ENCODE assay signal across 26 mouse cellular contexts in the genomic region with DNA sequence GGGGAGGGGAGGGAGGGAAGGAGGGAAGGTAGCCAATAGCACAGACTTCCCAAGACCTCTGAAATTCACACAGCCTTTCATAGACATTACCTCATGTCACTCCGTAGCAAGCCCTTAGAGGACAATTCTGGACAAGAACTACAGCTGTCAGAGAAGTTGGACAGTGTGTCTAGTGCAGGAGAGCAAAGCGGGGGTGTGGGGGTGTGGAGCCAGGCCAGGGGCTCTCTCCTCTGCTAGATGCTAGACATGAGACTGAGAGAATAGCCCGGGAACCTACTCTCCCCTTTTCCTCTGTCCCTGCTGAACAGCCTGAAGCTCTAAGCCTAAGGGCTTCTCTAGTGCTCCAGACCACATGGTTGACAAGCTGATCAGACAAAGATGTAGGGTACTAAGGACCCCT. TPM values are rescaled to one million over a fixed set of nuclear protein-coding genes. Genes with fewer than 3 reads are reported as not detected.
DNase-seq lines count a peak whose midpoint lies in the region; ATAC-seq and TF ChIP-seq lines count a peak whose summit lies in the region.
"Had no signal": no experiment of that assay in that cellular context is flagged by ENCODE, and none has a peak within 500 bp of the region (broad histone marks: within the 10 kb centered on the region; RNA-seq: fewer than 3 reads in every experiment).

No protein-coding gene starts in this region.

- H3K27ac ChIP-seq in heart, embryonic 10.5 days: no peak overlapping the region
- H3K27ac ChIP-seq in kidney, postnatal 0 days: no peak overlapping the region
- peak overlapping the region; percentile 17; the same call in 1 of the 2 replicates for H3K27ac ChIP-seq in limb, embryonic 12.5 days
- H3K27ac ChIP-seq: embryonic facial prominence, embryonic 15.5 days; hindbrain, embryonic 15.5 days; liver, embryonic 15.5 days; midbrain, embryonic 15.5 days; neural tube, embryonic 15.5 days had no signal

- H3K36me3 ChIP-seq in heart, embryonic 10.5 days: no peaks in the 10 kb centered on the region
- H3K36me3 ChIP-seq in kidney, postnatal 0 days (ENCODE audit: insufficient read depth, low read length): no peaks in the 10 kb centered on the region
- no peaks in the 10 kb centered on the region for H3K36me3 ChIP-seq in limb, embryonic 12.5 days
- H3K36me3 ChIP-seq: embryonic facial prominence, embryonic 15.5 days; hindbrain, embryonic 15.5 days; liver, embryonic 15.5 days; midbrain, embryonic 15.5 days; neural tube, embryonic 15.5 days had no signal

- H3K27me3 ChIP-seq in heart, embryonic 10.5 days (ENCODE audit: insufficient read depth, poor library complexity, severe bottlenecking): no peaks in the 10 kb centered on the region
- no peaks in the 10 kb centered on the region for H3K27me3 ChIP-seq in kidney, postnatal 0 days (ENCODE audit: insufficient read depth, low read length)
- no peaks in the 10 kb centered on the region for H3K27me3 ChIP-seq in limb, embryonic 12.5 days
- H3K27me3 ChIP-seq: embryonic facial prominence, embryonic 15.5 days; hindbrain, embryonic 15.5 days; liver, embryonic 15.5 days; midbrain, embryonic 15.5 days; neural tube, embryonic 15.5 days had no signal

- DNase-seq in heart, embryonic 10.5 days (ENCODE audit: low spot score): peak; percentile 42
- no peak for DNase-seq in heart, postnatal 25 days (ENCODE audit: low spot score)
- DNase-seq in kidney, postnatal 0 days (ENCODE audit: low spot score): peak; percentile 22
- DNase-seq in kidney, adult 9 months: no peak
- peak; percentile 37 for DNase-seq in gastrocnemius, postnatal 10 days
- DNase-seq in frontal cortex, postnatal 25 days (ENCODE audit: low spot score in 2 of 2): no peak
- DNase-seq in kidney, postnatal 10 days: no peak
- DNase-seq: cerebellum, adult 18-20 months; cerebellum, postnatal 25 days; heart, postnatal 36 days; kidney, adult 11 months; kidney, postnatal 36 days; layer of hippocampus, adult 9-11 months; thymus, adult 2 months had no signal

- no peak for ATAC-seq in kidney, postnatal 0 days (replicated peaks; ENCODE audit: low FRiP score, low read depth)
- ATAC-seq in limb, embryonic 12.5 days (ENCODE audit: insufficient number of reproducible peaks, insufficient read depth, low FRiP score, low TSS enrichment, low read depth): no peak
- ATAC-seq: midbrain, embryonic 15.5 days had no signal

- 64% methylated on average over 3 of the region's 3 CpGs for WGBS in heart, embryonic 10.5 days
- WGBS in kidney, postnatal 0 days: 58% methylated on average over 3 of the region's 3 CpGs
- WGBS in limb, embryonic 12.5 days: 59% methylated on average over 3 of the region's 3 CpGs

- peaks cover 13% of the 10 kb centered on the region for H3K4me1 ChIP-seq in heart, embryonic 10.5 days
- 0 out of 2 replicates have a peak, but pooled peaks cover 6% of the 10 kb centered on the region for H3K4me1 ChIP-seq in kidney, postnatal 0 days (replicated peaks; ENCODE audit: insufficient read depth, low read length)
- H3K4me1 ChIP-seq in limb, embryonic 12.5 days (replicated peaks): peaks cover 27% of the 10 kb centered on the region
- H3K4me1 ChIP-seq: liver, embryonic 15.5 days; megakaryocyte, embryonic 14.5 days; midbrain, embryonic 15.5 days had no signal

- H3K4me2 ChIP-seq in kidney, postnatal 0 days (ENCODE audit: low read length): no peak overlapping the region
- no peak overlapping the region for H3K4me2 ChIP-seq in limb, embryonic 12.5 days
- H3K4me2 ChIP-seq: embryonic facial prominence, embryonic 15.5 days; hindbrain, embryonic 15.5 days; liver, embryonic 15.5 days; midbrain, embryonic 15.5 days; neural tube, embryonic 15.5 days had no signal

- intact Hi-C loops in heart, postnatal 25 days (cut with DNase I): no loop called here

- H3K9me3 ChIP-seq in heart, embryonic 10.5 days: no peaks in the 10 kb centered on the region; the same call in 1 of the 2 replicates
- no peaks in the 10 kb centered on the region for H3K9me3 ChIP-seq in kidney, postnatal 0 days (replicated peaks; ENCODE audit: low read length)
- H3K9me3 ChIP-seq in limb, embryonic 12.5 days: peaks cover 15% of the 10 kb centered on the region
- H3K9me3 ChIP-seq: liver, embryonic 15.5 days; midbrain, embryonic 15.5 days; neural tube, embryonic 15.5 days had no signal

- no peak overlapping the region for H3K4me3 ChIP-seq in heart, embryonic 10.5 days
- H3K4me3 ChIP-seq in kidney, postnatal 0 days (replicated peaks; ENCODE audit: low read depth, low read length): no peak overlapping the region
- H3K4me3 ChIP-seq in limb, embryonic 12.5 days (replicated peaks): no peak overlapping the region
- H3K4me3 ChIP-seq: embryonic facial prominence, embryonic 15.5 days; hindbrain, embryonic 15.5 days; liver, embryonic 15.5 days; megakaryocyte, embryonic 14.5 days; midbrain, embryonic 15.5 days; neural tube, embryonic 15.5 days had no signal

- no peak for TF ChIP-seq CTCF in kidney, postnatal 0 days (IDR thresholded peaks at IDR 0.05; ENCODE audit: low read depth)

- H3K9ac ChIP-seq in kidney, postnatal 0 days (ENCODE audit: low read depth, low read length): no peak overlapping the region
- H3K9ac ChIP-seq in limb, embryonic 12.5 days (replicated peaks): no peak overlapping the region
- H3K9ac ChIP-seq: embryonic facial prominence, embryonic 15.5 days; hindbrain, embryonic 15.5 days; liver, embryonic 15.5 days; midbrain, embryonic 15.5 days; neural tube, embryonic 15.5 days had no signal

RNA-seq across cellular contexts. Expression of a gene that starts 19.9 kb away (rescaled TPM):
- 0.26 and 0.53 TPM in 2 replicates for polyA plus RNA-seq in heart, embryonic 10.5 days (2016; fragmentation: Nextera tagmentation; extraction: Ambion mirVana)
- under 1 TPM; 0.87 to 0.99 TPM for total RNA-seq in heart, postnatal 25 days (2021)
- 0.34 and 0.93 TPM in 2 replicates for polyA plus RNA-seq in kidney, postnatal 0 days (2015; fragmentation: Nextera tagmentation; extraction: Ambion mirVana)
- under 1 TPM; 0.31 to 0.50 TPM for total RNA-seq in gastrocnemius, postnatal 10 days (2021)
- 0.23 and 0.37 TPM in 2 replicates for polyA plus RNA-seq in limb, embryonic 12.5 days (2016; fragmentation: Nextera tagmentation; extraction: Ambion mirVana)
- total RNA-seq: CH12.LX, MEL had no signal
- polyA plus RNA-seq: liver, embryonic 15.5 days had no signal

RNA-seq across cellular contexts. Expression of a gene that starts 51.2 kb away (rescaled TPM):
- polyA plus RNA-seq in heart, embryonic 10.5 days (2016; fragmentation: Nextera tagmentation; extraction: Ambion mirVana): 1.6 and 4.6 TPM in 2 replicates
- total RNA-seq in heart, postnatal 25 days (2021): 10 to 100 TPM; 55.9 to 70.0 TPM
- polyA plus RNA-seq in kidney, postnatal 0 days (2015; fragmentation: Nextera tagmentation; extraction: Ambion mirVana): 19.9 and 24.3 TPM in 2 replicates
- 100 to 1,000 TPM; 299 to 378 TPM for total RNA-seq in gastrocnemius, postnatal 10 days (2021)
- polyA plus RNA-seq in limb, embryonic 12.5 days (2016; fragmentation: Nextera tagmentation; extraction: Ambion mirVana): 27.4 and 28.2 TPM in 2 replicates
- total RNA-seq: MEL had no signal

RNA-seq across cellular contexts. Expression of a gene that starts 57.9 kb away (rescaled TPM):
- not detected in 2 replicates for polyA plus RNA-seq in heart, embryonic 10.5 days (2016; fragmentation: Nextera tagmentation; extraction: Ambion mirVana)
- total RNA-seq in heart, postnatal 25 days (2021): not detected
- not detected in 2 replicates for polyA plus RNA-seq in kidney, postnatal 0 days (2015; fragmentation: Nextera tagmentation; extraction: Ambion mirVana)
- total RNA-seq in gastrocnemius, postnatal 10 days (2021): not detected
- polyA plus RNA-seq in limb, embryonic 12.5 days (2016; fragmentation: Nextera tagmentation; extraction: Ambion mirVana): not detected in 2 replicates
- total RNA-seq: adrenal gland, postnatal 4 days; CH12.LX; heart, postnatal 36 days; MEL had no signal
- polyA plus RNA-seq: embryonic facial prominence, embryonic 15.5 days; gonadal fat pad, adult 2 months; hindbrain, embryonic 15.5 days; limb, embryonic 14.5 days; liver, embryonic 15.5 days; midbrain, embryonic 15.5 days; neural tube, embryonic 15.5 days; thymus, adult 2 months had no signal

Comparison
In these comparisons a context has a peak if more than half of its experiments do, and no peak if none do; other contexts are left out.
1. DNase-seq: peak in heart, embryonic 10.5 days (single experiment), kidney, postnatal 0 days (single experiment) and gastrocnemius, postnatal 10 days (single experiment); none in heart, postnatal 25 days (single experiment), kidney, adult 9 months (single experiment), frontal cortex, postnatal 25 days (0 of 2) and kidney, postnatal 10 days (single experiment).